Mouse (Mus musculus) heart, adult 2 months (tissue): ENCODE data around the gene Lgals4. TPM values are rescaled to one million over a fixed set of nuclear protein-coding genes. Genes with fewer than 3 reads are reported as not detected.
A peak's percentile ranks its signal among the peaks of the same experiment; 100 is the strongest.

ENCODE experiments used
- DNase-seq, 2 experiments: peaks; one replicate each; pipeline ENCODE4 v3.0.0; 2021
- H3K27ac ChIP-seq: fragments of 200-600 bp; 2 replicates; pipeline ENCODE4 v1.8.1; 2022
- H3K27me3 ChIP-seq: fragments of 200-500 bp; 2 replicates; pipeline ENCODE4 v1.6.1; 2012; ENCODE audit warnings: mild to moderate bottlenecking, low read length, inconsistent platforms, mixed read lengths; ENCODE audit not compliant: control insufficient read depth, insufficient read depth
- H3K36me3 ChIP-seq: fragments of 200-500 bp; 2 replicates; pipeline ENCODE4 v1.6.1; 2012; ENCODE audit warnings: low read length, inconsistent platforms; ENCODE audit not compliant: control insufficient read depth, insufficient read depth
- H3K4me1 ChIP-seq: fragments of 200-500 bp; 2 replicates; pipeline ENCODE4 v1.6.1; 2011; ENCODE audit warnings: low read length; ENCODE audit not compliant: control insufficient read depth, insufficient read depth
- H3K4me3 ChIP-seq: fragments of 200-600 bp; 2 replicates; pipeline ENCODE4 v1.8.1; 2022
- H3K79me2 ChIP-seq: fragments of 200-500 bp; replicated peaks from 2 replicates; pipeline ENCODE4 v1.6.1; 2012; ENCODE audit warnings: mild to moderate bottlenecking, inconsistent platforms, low read length, moderate library complexity, mixed read lengths; ENCODE audit not compliant: control insufficient read depth, insufficient read depth
- H3K9ac ChIP-seq: fragments of 200-500 bp; 2 replicates; pipeline ENCODE4 v1.6.1; 2012; ENCODE audit warnings: low read depth, mild to moderate bottlenecking, control low read depth, inconsistent platforms, low read length, mixed read lengths
- CTCF ChIP-seq: fragments of 200-600 bp; IDR thresholded peaks from 2 replicates; pipeline ENCODE4 v1.8.1; 2022; ENCODE audit warnings: antibody characterized with exemption, mild to moderate bottlenecking, moderate library complexity
- EP300 ChIP-seq: fragments of 200-500 bp; IDR thresholded peaks from 2 replicates; pipeline ENCODE4 v1.6.1; 2011; ENCODE audit warnings: low read depth, low read length, control low read depth; ENCODE audit not compliant: insufficient read depth
- POLR2A ChIP-seq: fragments of 200-500 bp; IDR thresholded peaks from 2 replicates; pipeline ENCODE4 v1.6.1; 2011; ENCODE audit warnings: mild to moderate bottlenecking, low read depth, low read length, control low read depth; ENCODE audit not compliant: insufficient read depth
- WGBS: fragments of 180-500 bp; shearing (Covaris S2); methylation state at CpG from one replicate; pipeline ENCODE4 v1.1.7; 2018; 5-methylcytosine and 5-hydroxymethylcytosine counted together
- intact Hi-C: fragments of 180-260 bp; cut with DNase I; formaldehyde crosslinking; loops from one replicate; pipeline ENCODE4 v1.15.1; 2025
- polyA plus RNA-seq: library from polyadenylated mRNA; depleted of rRNA; stranded (reverse); fragments of >200 nt; gene quantifications from 2 replicates; pipeline ENCODE4 v1.2.3, GENCODE M21; 2012
- total RNA-seq, 2 experiments: library from RNA; stranded (reverse); gene quantifications; 2 replicates each; pipeline ENCODE4 v1.2.3; 2021

The Lgals4 gene
- total and polyA plus RNA-seq, 3 experiments: 18.5 to 63.6 (median 27.6) TPM

- Histone ChIP-seq H3K36me3 (peaks cover 72% of the 10 kb centered on the region), H3K4me3 (no peak overlapping the region), H3K27ac (no peak overlapping the region; the same call in 1 of the 2 replicates), H3K79me2 (no peaks in the 10 kb centered on the region), H3K9ac (no peak overlapping the region), H3K27me3 (no peaks in the 10 kb centered on the region), H3K4me1 (peaks cover 46% of the 10 kb centered on the region)
- intact Hi-C loops: no loop called here
- TF ChIP-seq POLR2A (no peak), CTCF (no peak), EP300 (no peak)
- no peak for DNase-seq
- 70% methylated on average over 18 of the region's 18 CpGs for WGBS
Observed at GRCm38 (mm10) chr7:28818436-28818835, 15.2 kb upstream of the Lgals4 start.

- TF ChIP-seq POLR2A (no peak), EP300 (no peak), CTCF (no peak)
- Histone ChIP-seq H3K27me3 (no peaks in the 10 kb centered on the region), H3K79me2 (no peaks in the 10 kb centered on the region), H3K4me3 (no peak overlapping the region), H3K36me3 (peaks cover 67% of the 10 kb centered on the region), H3K4me1 (peaks cover 42% of the 10 kb centered on the region), H3K9ac (no peak overlapping the region), H3K27ac (peak overlapping the region; percentile 23)
- 56% methylated on average over 4 of the region's 4 CpGs for WGBS
- no peak for DNase-seq
- intact Hi-C loops: no loop called here
Observed at GRCm38 (mm10) chr7:28818861-28819452, 14.7 kb upstream of the Lgals4 start.

- WGBS: 49% methylated on average over 4 of the region's 4 CpGs
- H3K27me3 ChIP-seq: no peaks in the 10 kb centered on the region
- peaks cover 44% of the 10 kb centered on the region for H3K4me1 ChIP-seq
- peak overlapping the region; percentile 75 for H3K27ac ChIP-seq
- TF ChIP-seq CTCF: no peak
- no peak for TF ChIP-seq EP300
- TF ChIP-seq POLR2A: no peak
- H3K4me3 ChIP-seq: no peak overlapping the region
- H3K79me2 ChIP-seq: no peaks in the 10 kb centered on the region
- H3K36me3 ChIP-seq: peaks cover 61% of the 10 kb centered on the region
- no peak overlapping the region for H3K9ac ChIP-seq
- intact Hi-C loops: no loop called here
- DNase-seq: no peak
Observed at GRCm38 (mm10) chr7:28819571-28819970, 14.1 kb upstream of the Lgals4 start.

GRCm38 (mm10) chr7:28820358-28821260 is 13.0 kb upstream of the Lgals4 start:
- 19% methylated on average over 12 of the region's 12 CpGs for WGBS
- Histone ChIP-seq H3K27me3 (no peaks in the 10 kb centered on the region), H3K9ac (no peak overlapping the region), H3K4me1 (peaks cover 39% of the 10 kb centered on the region), H3K4me3 (no peak overlapping the region), H3K36me3 (peaks cover 50% of the 10 kb centered on the region), H3K27ac (peak overlapping the region; percentile 75), H3K79me2 (no peaks in the 10 kb centered on the region)
- peak; percentile 64 to 72 for DNase-seq
- intact Hi-C loops: no loop called here
- 0 out of 2 replicates have a peak, but pooled peaks have one; percentile 17 for TF ChIP-seq POLR2A
- no peak for TF ChIP-seq CTCF
- peak; percentile 70; the same call in 1 of the 2 replicates for TF ChIP-seq EP300

- intact Hi-C loops: no loop called here
- peak overlapping the region; percentile 75 for H3K27ac ChIP-seq
- H3K9ac ChIP-seq: no peak overlapping the region
- no peak overlapping the region for H3K4me3 ChIP-seq
- no peaks in the 10 kb centered on the region for H3K79me2 ChIP-seq
- peaks cover 36% of the 10 kb centered on the region for H3K4me1 ChIP-seq
- DNase-seq: peak; percentile 79 to 83
- TF ChIP-seq EP300: no peak; the same call in 1 of the 2 replicates
- 0 out of 2 replicates have a peak, but pooled peaks have one; percentile 11 for TF ChIP-seq POLR2A
- WGBS: 10% methylated on average over 10 of the region's 10 CpGs
- H3K36me3 ChIP-seq: peaks cover 48% of the 10 kb centered on the region
- no peaks in the 10 kb centered on the region for H3K27me3 ChIP-seq
Observed at GRCm38 (mm10) chr7:28821261-28821831, 12.3 kb upstream of the Lgals4 start.

GRCm38 (mm10) chr7:28822556-28822955 is 11.1 kb upstream of the Lgals4 start:
- Histone ChIP-seq H3K4me1 (peaks cover 36% of the 10 kb centered on the region), H3K4me3 (no peak overlapping the region), H3K9ac (no peak overlapping the region), H3K79me2 (no peaks in the 10 kb centered on the region), H3K36me3 (peaks cover 43% of the 10 kb centered on the region), H3K27ac (peak overlapping the region; percentile 98), H3K27me3 (no peaks in the 10 kb centered on the region)
- DNase-seq: no peak
- no peak for TF ChIP-seq POLR2A
- intact Hi-C loops: no loop called here
- 83% methylated on average over 1 of the region's 1 CpGs for WGBS
